Mouse (Mus musculus) frontal cortex, postnatal 14 days (tissue): ENCODE results near the gene Mrpl18.
A peak's percentile ranks its signal among the peaks of the same experiment; 100 is the strongest.
"Not testable (repeated sequence)": the region's sequence is repeated elsewhere in the genome, so short reads cannot be mapped to it uniquely, and the experiment has no call there.

Experiments used
- DNase-seq, 2 experiments: peaks; one replicate each; pipeline ENCODE4 v3.0.0; 2022; ENCODE audit warnings: low spot score in 2 of 2

Gene Mrpl18

GRCm38 (mm10) chr17:12915881-12916583, at the start of gene Mrpl18:
TSS of gene Mrpl18 (minus strand) at chr17:12916345.
- peak; percentile 98 to 99 for DNase-seq

GRCm38 (mm10) chr17:12963476-12963875, 47.3 kb upstream of the Mrpl18 start:
- DNase-seq = no peak

- DNase-seq = peak; percentile 93
Observed at GRCm38 (mm10) chr17:12960331-12960873, 44.3 kb upstream of the Mrpl18 start, which contains the start of gene Acat2. TSS of gene Acat2 (minus strand) at chr17:12960747.

GRCm38 (mm10) chr17:12959377-12959776, 43.2 kb upstream of the Mrpl18 start:
- not testable (repeated sequence) for DNase-seq

- no peak for DNase-seq
Observed at GRCm38 (mm10) chr17:12956664-12957063, 40.5 kb upstream of the Mrpl18 start.

GRCm38 (mm10) chr17:12949669-12950068, 33.5 kb upstream of the Mrpl18 start:
- no peak for DNase-seq

GRCm38 (mm10) chr17:12942459-12943162, 26.5 kb upstream of the Mrpl18 start:
- no peak for DNase-seq

GRCm38 (mm10) chr17:12941543-12942260, 25.6 kb upstream of the Mrpl18 start:
- DNase-seq = no peak

GRCm38 (mm10) chr17:12940151-12940805, 24.1 kb upstream of the Mrpl18 start, which contains the start of gene Acat3:
TSS of gene Acat3 (minus strand) at chr17:12940600.
- DNase-seq = no peak

GRCm38 (mm10) chr17:12939377-12940148, 23.4 kb upstream of the Mrpl18 start:
- not testable (repeated sequence) for DNase-seq

- no peak for DNase-seq
Observed at GRCm38 (mm10) chr17:12938077-12938476, 21.9 kb upstream of the Mrpl18 start.

GRCm38 (mm10) chr17:12937412-12937970, 21.3 kb upstream of the Mrpl18 start:
- no peak for DNase-seq

GRCm38 (mm10) chr17:12935719-12936118, 19.6 kb upstream of the Mrpl18 start:
- no peak for DNase-seq

- DNase-seq = not testable (repeated sequence)
Observed at GRCm38 (mm10) chr17:12931576-12931975, 15.4 kb upstream of the Mrpl18 start.

GRCm38 (mm10) chr17:12925703-12926180, 9.6 kb upstream of the Mrpl18 start:
- DNase-seq = no peak

- DNase-seq = no peak
Observed at GRCm38 (mm10) chr17:12925001-12925400, 8.9 kb upstream of the Mrpl18 start.

- DNase-seq = no peak
Observed at GRCm38 (mm10) chr17:12921073-12921472, 4.9 kb upstream of the Mrpl18 start.

- DNase-seq = no peak
Observed at GRCm38 (mm10) chr17:12916588-12917380, 639 bp upstream of the Mrpl18 start.

GRCm38 (mm10) chr17:12915488-12915880, 661 bp downstream of the Mrpl18 start, which contains the start of gene Tcp1:
TSS of gene Tcp1 (plus strand) at chr17:12915701.
- DNase-seq = no peak
